Mouse (Mus musculus): ENCODE data around the gene Cyth4. TPM values are rescaled to one million over a fixed set of nuclear protein-coding genes. Genes with fewer than 3 reads are reported as not detected.

Cyth4 gene
- polyA plus RNA-seq, 1 experiment from 2014 or later: 8.2 TPM

Other genes with a start within 250 kb of the Cyth4 start
- not detected in 2 replicates for gene Tex33, start 201.1 kb upstream of the Cyth4 start, polyA plus RNA-seq (2015; fragmentation: Nextera tagmentation; extraction: Ambion mirVana)
- 33.4 and 45.0 TPM in 2 replicates for gene Tst, start 191.1 kb upstream of the Cyth4 start, polyA plus RNA-seq (2015; fragmentation: Nextera tagmentation; extraction: Ambion mirVana)
- gene Mpst, start 190.6 kb upstream of the Cyth4 start, polyA plus RNA-seq (2015; fragmentation: Nextera tagmentation; extraction: Ambion mirVana): 2.6 and 3.1 TPM in 2 replicates
- gene Kctd17, start 168.5 kb upstream of the Cyth4 start, polyA plus RNA-seq (2015; fragmentation: Nextera tagmentation; extraction: Ambion mirVana): 28.7 and 31.0 TPM in 2 replicates
- 0.39 and 0.54 TPM in 2 replicates for gene Tmprss6, start 128.4 kb upstream of the Cyth4 start, polyA plus RNA-seq (2015; fragmentation: Nextera tagmentation; extraction: Ambion mirVana)
- gene Il2rb, start 101.8 kb upstream of the Cyth4 start, polyA plus RNA-seq (2015; fragmentation: Nextera tagmentation; extraction: Ambion mirVana): 1.2 and 1.4 TPM in 2 replicates
- gene C1qtnf6, start 65.6 kb upstream of the Cyth4 start, polyA plus RNA-seq (2015; fragmentation: Nextera tagmentation; extraction: Ambion mirVana): 22.0 and 22.3 TPM in 2 replicates
- gene Sstr3, start 52.4 kb upstream of the Cyth4 start, polyA plus RNA-seq (2015; fragmentation: Nextera tagmentation; extraction: Ambion mirVana): 0.23 and 0.24 TPM in 2 replicates
- 15.7 and 21.4 TPM in 2 replicates for gene Rac2, start 24.3 kb upstream of the Cyth4 start, polyA plus RNA-seq (2015; fragmentation: Nextera tagmentation; extraction: Ambion mirVana)
- gene Elfn2, start 121.7 kb downstream of the Cyth4 start, polyA plus RNA-seq (2015; fragmentation: Nextera tagmentation; extraction: Ambion mirVana): 0.08 and 0.29 TPM in 2 replicates
- 19.7 and 20.4 TPM in 2 replicates for gene Mfng, start 176.4 kb downstream of the Cyth4 start, polyA plus RNA-seq (2015; fragmentation: Nextera tagmentation; extraction: Ambion mirVana)
- gene Card10, start 206.0 kb downstream of the Cyth4 start, polyA plus RNA-seq (2015; fragmentation: Nextera tagmentation; extraction: Ambion mirVana): 6.9 and 7.3 TPM in 2 replicates
- 44.0 and 47.5 TPM in 2 replicates for gene Cdc42ep1, start 245.6 kb downstream of the Cyth4 start, polyA plus RNA-seq (2015; fragmentation: Nextera tagmentation; extraction: Ambion mirVana)

Data from intestine, embryonic 15.5 days (tissue).